Mouse (Mus musculus) forebrain, embryonic 14.5 days (tissue): ENCODE measurements at regions not wholly inside any gene's neighbourhood (a gene's known extent, or its start where the extent isn't known, plus 50 kb on each side); places are given as distances from the start of the nearest gene placed in this dataset.

ENCODE experiments used
- ATAC-seq: fragments of 200-750 bp; cut with Nextera tagmentation; 2 replicates; pipeline ENCODE4 v1.8.0; 2017; ENCODE audit warnings: mild to moderate bottlenecking, moderate library complexity
- DNase-seq: peaks from one replicate; pipeline ENCODE4 v3.0.0-alpha.2; 2015; ENCODE audit warnings: low spot score
- H3K27ac ChIP-seq: fragments of 300-500 bp; sonication (generic); 2 replicates; pipeline ENCODE4 v1.5.1; 2014; ENCODE audit warnings: low read depth, mild to moderate bottlenecking, control low read depth, low read length, moderate library complexity
- H3K27me3 ChIP-seq: fragments of 300-500 bp; sonication (generic); replicated peaks from 2 replicates; pipeline ENCODE4 v1.6.1; 2014; ENCODE audit warnings: low read length, control low read depth, mixed read lengths; ENCODE audit not compliant: control insufficient read depth, insufficient read depth
- H3K36me3 ChIP-seq: fragments of 300-500 bp; sonication (generic); 2 replicates; pipeline ENCODE4 v1.6.1; 2014; ENCODE audit warnings: low read length, control low read depth; ENCODE audit not compliant: control insufficient read depth, insufficient read depth
- H3K4me1 ChIP-seq: fragments of 300-500 bp; sonication (generic); 2 replicates; pipeline ENCODE4 v1.6.1; 2014; ENCODE audit warnings: antibody characterized with exemption, low read length, control low read depth; ENCODE audit not compliant: control insufficient read depth, insufficient read depth
- H3K4me2 ChIP-seq: fragments of 300-500 bp; sonication (generic); 2 replicates; pipeline ENCODE4 v1.6.1; 2014; ENCODE audit warnings: mild to moderate bottlenecking, control low read depth, low read length
- H3K4me3 ChIP-seq: fragments of 300-500 bp; sonication (generic); 2 replicates; pipeline ENCODE4 v1.5.1; 2014; ENCODE audit warnings: low read depth, low read length, control low read depth
- H3K9ac ChIP-seq: fragments of 300-500 bp; sonication (generic); 2 replicates; pipeline ENCODE4 v1.6.1; 2014; ENCODE audit warnings: mild to moderate bottlenecking, low read length, control low read depth, moderate library complexity
- H3K9me3 ChIP-seq: fragments of 300-500 bp; sonication (generic); replicated peaks from 2 replicates; pipeline ENCODE4 v1.6.1; 2016; ENCODE audit warnings: low read length, control low read depth, mixed read lengths; ENCODE audit not compliant: control insufficient read depth
- WGBS: fragments of 180-500 bp; shearing (Covaris S2); extraction: QIAGEN DNeasy Blood & Tissue Kit; methylation state at CpG from one replicate; pipeline ENCODE4 v1.1.7; 2014; 5-methylcytosine and 5-hydroxymethylcytosine counted together

- Histone ChIP-seq H3K4me2 (no peak overlapping the region), H3K4me3 (no peak overlapping the region), H3K4me1 (no peaks in the 10 kb centered on the region), H3K9me3 (no peaks in the 10 kb centered on the region), H3K27ac (no peak overlapping the region), H3K36me3 (no peaks in the 10 kb centered on the region), H3K9ac (no peak overlapping the region), H3K27me3 (no peaks in the 10 kb centered on the region)
- ATAC-seq (no peak), DNase-seq (no peak)
- 62% methylated on average over 5 of the region's 5 CpGs for WGBS
These were observed 123.3 kb upstream of the Itga4 start for GRCm38 (mm10) chr2:79131743-79132517.

GRCm38 (mm10) chr2:79132518-79132845 is 122.7 kb upstream of the Itga4 start:
- no peak overlapping the region for H3K27ac ChIP-seq
- H3K9ac ChIP-seq, result no peak overlapping the region
- no peak overlapping the region for H3K4me2 ChIP-seq
- ATAC-seq (no peak), DNase-seq (no peak)
- no peaks in the 10 kb centered on the region for H3K36me3 ChIP-seq
- no peak overlapping the region for H3K4me3 ChIP-seq
- H3K27me3 ChIP-seq, result no peaks in the 10 kb centered on the region
- no peaks in the 10 kb centered on the region for H3K9me3 ChIP-seq
- WGBS, result 47% methylated on average over 3 of the region's 3 CpGs
- H3K4me1 ChIP-seq, result no peaks in the 10 kb centered on the region

DNA sequence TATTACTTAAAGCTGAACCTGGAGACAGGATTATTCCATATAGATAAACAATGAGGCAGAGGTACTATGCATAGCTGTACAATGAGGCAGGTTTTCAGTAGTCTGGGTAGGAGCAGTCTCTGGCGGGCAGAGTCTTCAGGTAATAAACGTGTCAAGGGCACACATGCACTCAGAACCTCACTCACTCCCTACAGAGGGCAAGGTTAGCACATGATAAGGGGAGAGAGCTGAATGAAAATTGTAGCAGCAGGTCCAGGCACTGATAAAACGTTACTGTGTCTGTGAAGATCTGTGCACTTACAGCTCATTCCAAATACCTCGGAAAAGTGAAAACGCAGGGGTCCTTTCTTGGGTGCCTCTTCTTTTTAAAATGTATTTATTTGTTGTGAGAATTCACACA is 120.9 kb upstream of the Itga4 start:
- no peak for DNase-seq
- ATAC-seq, result no peak
- 86% methylated on average over 5 of the region's 5 CpGs for WGBS

GRCm38 (mm10) chr2:79135986-79136385 is 119.2 kb upstream of the Itga4 start:
- Histone ChIP-seq H3K27ac (no peak overlapping the region), H3K36me3 (no peaks in the 10 kb centered on the region), H3K4me1 (no peaks in the 10 kb centered on the region), H3K9ac (no peak overlapping the region), H3K4me3 (no peak overlapping the region), H3K9me3 (no peaks in the 10 kb centered on the region), H3K27me3 (no peaks in the 10 kb centered on the region), H3K4me2 (no peak overlapping the region)
- DNase-seq (no peak), ATAC-seq (no peak)
- WGBS, result 92% methylated on average over 2 of the region's 2 CpGs

More for the DNA sequence above, 120.9 kb upstream of the Itga4 start:
- no peaks in the 10 kb centered on the region for H3K27me3 ChIP-seq
- no peaks in the 10 kb centered on the region for H3K9me3 ChIP-seq
- no peaks in the 10 kb centered on the region for H3K36me3 ChIP-seq
- H3K27ac ChIP-seq, result no peak overlapping the region
- no peak overlapping the region for H3K4me3 ChIP-seq
- no peak overlapping the region for H3K4me2 ChIP-seq
- H3K9ac ChIP-seq, result no peak overlapping the region
- no peaks in the 10 kb centered on the region for H3K4me1 ChIP-seq

GRCm38 (mm10) chr2:79136619-79137458 is 118.4 kb upstream of the Itga4 start:
- no peak for ATAC-seq
- 88% methylated on average over 12 of the region's 12 CpGs for WGBS

GRCm38 (mm10) chr2:79137694-79138171 is 117.5 kb upstream of the Itga4 start:
- ATAC-seq (no peak), DNase-seq (no peak)

More at GRCm38 (mm10) chr2:79136619-79137458, 118.4 kb upstream of the Itga4 start:
- Histone ChIP-seq H3K9me3 (no peaks in the 10 kb centered on the region), H3K4me2 (no peak overlapping the region), H3K9ac (no peak overlapping the region), H3K4me1 (no peaks in the 10 kb centered on the region), H3K36me3 (no peaks in the 10 kb centered on the region), H3K27me3 (no peaks in the 10 kb centered on the region), H3K27ac (no peak overlapping the region), H3K4me3 (no peak overlapping the region)
- no peak for DNase-seq

GRCm38 (mm10) chr2:79138368-79139109 is 116.7 kb upstream of the Itga4 start:
- Histone ChIP-seq H3K4me2 (no peak overlapping the region), H3K9ac (no peak overlapping the region), H3K36me3 (no peaks in the 10 kb centered on the region), H3K9me3 (no peaks in the 10 kb centered on the region), H3K27me3 (no peaks in the 10 kb centered on the region), H3K27ac (no peak overlapping the region), H3K4me1 (no peaks in the 10 kb centered on the region), H3K4me3 (no peak overlapping the region)
- ATAC-seq (no peak), DNase-seq (no peak)
- WGBS, result 88% methylated on average over 8 of the region's 8 CpGs

More at GRCm38 (mm10) chr2:79137694-79138171, 117.5 kb upstream of the Itga4 start:
- WGBS, result 76% methylated on average over 6 of the region's 6 CpGs
- no peak overlapping the region for H3K4me2 ChIP-seq
- H3K4me1 ChIP-seq, result no peaks in the 10 kb centered on the region
- no peaks in the 10 kb centered on the region for H3K9me3 ChIP-seq
- H3K9ac ChIP-seq, result no peak overlapping the region
- H3K27ac ChIP-seq, result no peak overlapping the region
- H3K36me3 ChIP-seq, result no peaks in the 10 kb centered on the region
- no peak overlapping the region for H3K4me3 ChIP-seq
- H3K27me3 ChIP-seq, result no peaks in the 10 kb centered on the region

DNA sequence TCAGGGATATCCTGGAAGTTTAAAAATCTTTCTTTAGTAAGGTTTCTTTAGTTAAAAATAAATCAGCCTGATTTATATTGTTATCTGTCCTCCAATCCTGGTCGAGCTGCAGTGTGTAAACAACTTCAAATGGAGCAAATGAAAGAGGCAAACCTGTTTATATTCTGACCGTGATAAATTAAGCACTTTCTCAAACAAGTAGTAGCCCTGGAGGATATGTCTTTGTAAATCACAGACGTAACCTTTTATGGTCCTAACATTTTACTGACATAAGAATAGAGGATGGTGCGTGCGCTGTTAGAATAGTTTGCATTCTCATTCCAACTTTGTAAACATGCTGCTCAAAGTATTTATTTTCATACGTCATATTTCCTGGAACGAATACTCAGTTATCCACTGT is 113.3 kb upstream of the Itga4 start:
- DNase-seq (no peak), ATAC-seq (no peak)
- Histone ChIP-seq H3K9ac (no peak overlapping the region), H3K4me3 (no peak overlapping the region), H3K27me3 (no peaks in the 10 kb centered on the region), H3K4me2 (no peak overlapping the region), H3K4me1 (no peaks in the 10 kb centered on the region), H3K9me3 (no peaks in the 10 kb centered on the region), H3K36me3 (no peaks in the 10 kb centered on the region), H3K27ac (no peak overlapping the region)
- WGBS, result 82% methylated on average over 7 of the region's 7 CpGs
